In genomic region chr5:126098433-126098832, GRCm38 (mm10) we compare ENCODE assay signal across 29 mouse cellular contexts.
A peak's percentile ranks its signal among the peaks of the same experiment; 100 is the strongest.
DNase-seq lines count a peak whose midpoint lies in the region; ATAC-seq and TF ChIP-seq lines count a peak whose summit lies in the region.
"Had no signal": no experiment of that assay in that cellular context is flagged by ENCODE, and none has a peak within 500 bp of the region (broad histone marks: within the 10 kb centered on the region; RNA-seq: fewer than 3 reads in every experiment).

No protein-coding gene starts in this region.

- no peak for TF ChIP-seq EP300 in lung, postnatal 0 days (IDR thresholded peaks at IDR 0.05)

- no peaks in the 10 kb centered on the region for H3K9me3 ChIP-seq in intestine, embryonic 14.5 days (ENCODE audit: control insufficient read depth, low read length)
- no peaks in the 10 kb centered on the region for H3K9me3 ChIP-seq in intestine, postnatal 0 days (ENCODE audit: control insufficient read depth)
- H3K9me3 ChIP-seq in lung, postnatal 0 days (ENCODE audit: low read length): no peaks in the 10 kb centered on the region
- H3K9me3 ChIP-seq: embryonic facial prominence, embryonic 13.5 days; embryonic facial prominence, embryonic 15.5 days; forebrain, embryonic 10.5 days; forebrain, embryonic 12.5 days; forebrain, embryonic 15.5 days had no signal

- ATAC-seq in intestine, embryonic 14.5 days (replicated peaks; ENCODE audit: low FRiP score, low TSS enrichment, low read depth): 0 out of 2 replicates have a peak, but pooled peaks have one; percentile 32
- no peak for ATAC-seq in intestine, postnatal 0 days
- ATAC-seq in activated CD4-positive, CD25-positive, alpha-beta regulatory T cell, adult 4 months: no peak
- no peak for ATAC-seq in lung, postnatal 0 days
- ATAC-seq: CD4-positive, CD25-positive, alpha-beta regulatory T cell, adult 4 months; forebrain, embryonic 15.5 days; forebrain, postnatal 0 days; Patski had no signal

- peak; percentile 18 for DNase-seq in embryo, embryonic 10 days (ENCODE audit: low spot score)
- no peak for DNase-seq in embryo, embryonic 9.5 days (ENCODE audit: extremely low spot score)
- no peak for DNase-seq in intestine, embryonic 14.5 days (ENCODE audit: low spot score)
- DNase-seq in ES-CJ7 (ENCODE audit: low read depth, low spot score): peak; percentile 58
- peak; percentile 63 for DNase-seq in R1 (ENCODE audit: low read depth, low spot score)
- no peak for DNase-seq in lung, postnatal 0 days (ENCODE audit: low spot score)
- DNase-seq: adrenal gland, adult 2 months; adrenal gland, postnatal 10 days; adrenal gland, postnatal 25 days; B cell, adult 2 months; cerebellum, adult 11 months; cerebellum, adult 18-20 months; cerebellum, adult 8-10 months; cerebellum, adult 9-11 months; cerebellum, postnatal 14 days; cerebellum, postnatal 36 days; forebrain, postnatal 0 days had no signal

- H3K4me3 ChIP-seq in intestine, embryonic 14.5 days (ENCODE audit: low read depth, low read length): no peak overlapping the region
- no peak overlapping the region for H3K4me3 ChIP-seq in intestine, postnatal 0 days (ENCODE audit: low read depth, low read length)
- H3K4me3 ChIP-seq in lung, postnatal 0 days (ENCODE audit: low read depth, low read length): no peak overlapping the region
- H3K4me3 ChIP-seq: embryonic facial prominence, embryonic 13.5 days; embryonic facial prominence, embryonic 15.5 days; erythroblast, embryonic 14.5 days; forebrain, embryonic 10.5 days; forebrain, embryonic 12.5 days; forebrain, embryonic 15.5 days had no signal

- no peak overlapping the region for H3K27ac ChIP-seq in intestine, embryonic 14.5 days (ENCODE audit: low read depth)
- no peak overlapping the region for H3K27ac ChIP-seq in intestine, postnatal 0 days (ENCODE audit: low read depth, low read length)
- no peak overlapping the region for H3K27ac ChIP-seq in lung, postnatal 0 days (ENCODE audit: low read length)
- H3K27ac ChIP-seq: embryonic facial prominence, embryonic 13.5 days; embryonic facial prominence, embryonic 15.5 days; forebrain, embryonic 10.5 days; forebrain, embryonic 12.5 days; forebrain, embryonic 15.5 days had no signal

- no peaks in the 10 kb centered on the region for H3K4me1 ChIP-seq in intestine, embryonic 14.5 days (replicated peaks; ENCODE audit: control insufficient read depth, insufficient read depth, low read length)
- no peaks in the 10 kb centered on the region for H3K4me1 ChIP-seq in intestine, postnatal 0 days (replicated peaks; ENCODE audit: control insufficient read depth, insufficient read depth, low read length)
- no peaks in the 10 kb centered on the region for H3K4me1 ChIP-seq in lung, postnatal 0 days (ENCODE audit: insufficient read depth, low read depth, low read length)
- H3K4me1 ChIP-seq: embryonic facial prominence, embryonic 13.5 days; embryonic facial prominence, embryonic 15.5 days; forebrain, embryonic 10.5 days; forebrain, embryonic 12.5 days; forebrain, embryonic 15.5 days had no signal

- no peak for TF ChIP-seq CTCF in intestine, postnatal 0 days (IDR thresholded peaks at IDR 0.05; ENCODE audit: low read depth)
- no peak for TF ChIP-seq CTCF in lung, postnatal 0 days (IDR thresholded peaks at IDR 0.05)

- H3K9ac ChIP-seq in intestine, embryonic 14.5 days (ENCODE audit: low read length): no peak overlapping the region
- no peak overlapping the region for H3K9ac ChIP-seq in intestine, postnatal 0 days (ENCODE audit: low read depth, low read length)
- no peak overlapping the region for H3K9ac ChIP-seq in lung, postnatal 0 days (replicated peaks; ENCODE audit: low read depth)
- H3K9ac ChIP-seq: embryonic facial prominence, embryonic 13.5 days; embryonic facial prominence, embryonic 15.5 days; forebrain, embryonic 12.5 days; forebrain, embryonic 15.5 days; forebrain, postnatal 0 days had no signal

- H3K4me2 ChIP-seq in intestine, embryonic 14.5 days (ENCODE audit: low read length): no peak overlapping the region
- H3K4me2 ChIP-seq in intestine, postnatal 0 days (replicated peaks; ENCODE audit: low read depth): no peak overlapping the region
- H3K4me2 ChIP-seq in lung, postnatal 0 days (replicated peaks; ENCODE audit: low read depth, low read length): no peak overlapping the region
- H3K4me2 ChIP-seq: embryonic facial prominence, embryonic 13.5 days; embryonic facial prominence, embryonic 15.5 days; forebrain, embryonic 12.5 days; forebrain, embryonic 15.5 days had no signal

- 67% methylated on average over 7 of the region's 7 CpGs for WGBS in intestine, embryonic 14.5 days
- WGBS in intestine, postnatal 0 days: 53% methylated on average over 7 of the region's 7 CpGs
- WGBS in lung, postnatal 0 days: 72% methylated on average over 7 of the region's 7 CpGs

- H3K36me3 ChIP-seq in intestine, embryonic 14.5 days (ENCODE audit: control insufficient read depth, insufficient read depth, low read length): no peaks in the 10 kb centered on the region
- H3K36me3 ChIP-seq in intestine, postnatal 0 days (ENCODE audit: control insufficient read depth, insufficient read depth): no peaks in the 10 kb centered on the region
- no peaks in the 10 kb centered on the region for H3K36me3 ChIP-seq in lung, postnatal 0 days (ENCODE audit: insufficient read depth, low read length)
- H3K36me3 ChIP-seq: embryonic facial prominence, embryonic 13.5 days; embryonic facial prominence, embryonic 15.5 days; forebrain, embryonic 10.5 days; forebrain, embryonic 12.5 days; forebrain, embryonic 15.5 days; G1E had no signal

- no peaks in the 10 kb centered on the region for H3K27me3 ChIP-seq in intestine, embryonic 14.5 days (replicated peaks; ENCODE audit: control insufficient read depth, insufficient read depth, low read length)
- H3K27me3 ChIP-seq in intestine, postnatal 0 days (replicated peaks; ENCODE audit: control insufficient read depth, insufficient read depth, low read length): no peaks in the 10 kb centered on the region
- no peaks in the 10 kb centered on the region for H3K27me3 ChIP-seq in lung, postnatal 0 days (replicated peaks; ENCODE audit: insufficient read depth, low read length)
- H3K27me3 ChIP-seq: CH12.LX; embryonic facial prominence, embryonic 13.5 days; embryonic facial prominence, embryonic 15.5 days; forebrain, embryonic 12.5 days; forebrain, embryonic 15.5 days; Patski had no signal

Comparison
In these comparisons a context has a peak if more than half of its experiments do, and no peak if none do; other contexts are left out.
1. DNase-seq: peak in embryo, embryonic 10 days (single experiment), ES-CJ7 (single experiment) and R1 (single experiment); none in embryo, embryonic 9.5 days (single experiment), intestine, embryonic 14.5 days (single experiment) and lung, postnatal 0 days (single experiment).